Comparison of ENCODE assay signal across 8 mouse cellular contexts in the genomic region with DNA sequence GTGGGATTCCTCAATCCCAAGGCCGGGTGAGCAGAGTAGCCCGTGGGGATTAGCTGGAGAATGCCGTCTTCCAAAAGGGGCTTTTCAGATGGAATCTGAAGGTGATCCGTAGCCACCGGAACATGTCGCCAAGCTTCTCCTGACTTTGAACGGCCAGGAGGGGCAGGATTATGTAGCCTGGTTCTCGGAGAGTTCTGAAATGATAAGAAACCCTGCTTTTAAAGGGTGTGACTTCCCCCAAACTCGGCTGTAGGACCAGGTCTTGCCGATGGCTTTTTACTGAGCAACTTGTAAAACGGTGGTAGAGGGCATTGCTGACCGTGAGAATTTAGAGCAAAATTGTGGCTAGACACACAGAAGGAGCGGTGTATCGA. TPM values are rescaled to one million over a fixed set of nuclear protein-coding genes. Genes with fewer than 3 reads are reported as not detected.
DNase-seq lines count a peak whose midpoint lies in the region; ATAC-seq and TF ChIP-seq lines count a peak whose summit lies in the region.

No protein-coding gene starts in this region.

- no peaks in the 10 kb centered on the region for H3K9me3 ChIP-seq in heart, embryonic 10.5 days
- no peaks in the 10 kb centered on the region for H3K9me3 ChIP-seq in E14TG2a.4 (ENCODE audit: low read length)
- H3K9me3 ChIP-seq in forebrain, embryonic 13.5 days (replicated peaks): no peaks in the 10 kb centered on the region
- H3K9me3 ChIP-seq in liver, embryonic 15.5 days (replicated peaks): no peaks in the 10 kb centered on the region

- H3K4me2 ChIP-seq in forebrain, embryonic 13.5 days: peak overlapping the region; percentile 93
- peak overlapping the region; percentile 99 for H3K4me2 ChIP-seq in liver, embryonic 15.5 days

- no peak for TF ChIP-seq CTCF in E14TG2a.4 (conservative IDR thresholded peaks at IDR 0.05; ENCODE audit: low read length)

- WGBS in heart, embryonic 10.5 days: 3% methylated on average over 14 of the region's 14 CpGs
- WGBS in forebrain, embryonic 13.5 days: 4% methylated on average over 14 of the region's 14 CpGs
- WGBS in liver, embryonic 15.5 days (ENCODE audit: insufficient replicate concordance): 7% methylated on average over 14 of the region's 14 CpGs

- peaks cover 70% of the 10 kb centered on the region for H3K4me1 ChIP-seq in heart, embryonic 10.5 days
- peaks cover 52% of the 10 kb centered on the region for H3K4me1 ChIP-seq in E14TG2a.4 (replicated peaks; ENCODE audit: low read depth, low read length)
- peaks cover 30% of the 10 kb centered on the region for H3K4me1 ChIP-seq in forebrain, embryonic 13.5 days
- H3K4me1 ChIP-seq in liver, embryonic 15.5 days (replicated peaks): peaks cover 51% of the 10 kb centered on the region

- H3K36me3 ChIP-seq in heart, embryonic 10.5 days: no peaks in the 10 kb centered on the region
- H3K36me3 ChIP-seq in E14TG2a.4 (ENCODE audit: insufficient read depth, low read length): peaks cover 8% of the 10 kb centered on the region
- no peaks in the 10 kb centered on the region for H3K36me3 ChIP-seq in forebrain, embryonic 13.5 days (ENCODE audit: poor library complexity, severe bottlenecking)
- H3K36me3 ChIP-seq in liver, embryonic 15.5 days (replicated peaks): no peaks in the 10 kb centered on the region

- H3K4me3 ChIP-seq in heart, embryonic 10.5 days: peak overlapping the region; percentile 86
- H3K4me3 ChIP-seq in E14TG2a.4 (replicated peaks; ENCODE audit: low read length): peak overlapping the region; percentile 88
- peak overlapping the region; percentile 77 for H3K4me3 ChIP-seq in forebrain, embryonic 13.5 days
- peak overlapping the region; percentile 72 for H3K4me3 ChIP-seq in liver, embryonic 15.5 days (replicated peaks)

- peak overlapping the region; percentile 95 for H3K27ac ChIP-seq in heart, embryonic 10.5 days
- H3K27ac ChIP-seq in forebrain, embryonic 13.5 days: no peak overlapping the region
- H3K27ac ChIP-seq in liver, embryonic 15.5 days (replicated peaks): no peak overlapping the region

- DNase-seq in heart, embryonic 10.5 days (ENCODE audit: low spot score): no peak
- no peak for DNase-seq in heart, adult 9 months (ENCODE audit: low spot score in 2 of 2)
- DNase-seq in frontal cortex, postnatal 36 days (ENCODE audit: low spot score in 2 of 2): no peak
- DNase-seq in adrenal gland, postnatal 10 days: no peak
- DNase-seq in urinary bladder, postnatal 36 days (ENCODE audit: low spot score in 2 of 2): no peak

- H3K9ac ChIP-seq in forebrain, embryonic 13.5 days: peak overlapping the region; percentile 84
- peak overlapping the region; percentile 70 for H3K9ac ChIP-seq in liver, embryonic 15.5 days

- no peak for ATAC-seq in forebrain, embryonic 13.5 days
- no peak for ATAC-seq in liver, embryonic 15.5 days (ENCODE audit: insufficient read depth)

- peaks cover 20% of the 10 kb centered on the region for H3K27me3 ChIP-seq in heart, embryonic 10.5 days (ENCODE audit: insufficient read depth, poor library complexity, severe bottlenecking)
- H3K27me3 ChIP-seq in E14TG2a.4 (ENCODE audit: insufficient read depth, low read length): peaks cover 15% of the 10 kb centered on the region
- H3K27me3 ChIP-seq in forebrain, embryonic 13.5 days: peaks cover 13% of the 10 kb centered on the region
- H3K27me3 ChIP-seq in liver, embryonic 15.5 days: peaks cover 62% of the 10 kb centered on the region

RNA-seq across cellular contexts. Expression of a gene that starts 1.1 kb away (rescaled TPM):
- polyA plus RNA-seq in heart, embryonic 10.5 days (2016; fragmentation: Nextera tagmentation; extraction: Ambion mirVana): 12.2 and 15.0 TPM in 2 replicates
- polyA plus RNA-seq in forebrain, embryonic 13.5 days (2015; fragmentation: Nextera tagmentation; extraction: Ambion mirVana): 7.6 and 7.7 TPM in 2 replicates
- 2.6 and 2.9 TPM in 2 replicates for polyA plus RNA-seq in liver, embryonic 15.5 days (2015; fragmentation: Nextera tagmentation; extraction: Ambion mirVana)
- total RNA-seq in adrenal gland, postnatal 10 days (2021): 1 to 10 TPM; 2.1 to 2.3 TPM
